Mouse (Mus musculus): ENCODE data around the gene Olfr1151.

Olfr1151 gene

DNA sequence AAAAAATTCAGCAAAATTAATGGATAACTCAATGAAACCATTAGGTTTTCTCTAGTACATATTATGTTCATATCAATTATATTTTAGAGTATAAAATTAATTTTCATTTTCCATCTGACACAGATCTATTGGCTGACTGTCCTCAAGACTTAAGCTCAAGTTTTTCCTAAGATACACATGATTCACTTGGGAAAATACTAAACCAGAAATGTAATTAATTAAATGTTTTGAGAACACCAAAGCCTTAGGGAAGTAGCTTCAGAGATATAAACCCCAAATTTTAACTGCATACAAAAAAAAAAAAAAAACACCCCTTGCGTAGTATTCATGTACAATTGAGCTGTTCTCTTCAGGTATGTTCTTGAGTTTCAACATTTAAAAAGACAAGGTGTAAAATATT is at the start of gene Olfr1151:
TSS of gene Olfr1151 (plus strand) at position 301 of the 400 bp plus-strand sequence.
- Histone ChIP-seq H3K27me3 (ENCODE audit: control insufficient read depth, insufficient read depth, low read length, poor library complexity, severe bottlenecking) (no peaks in the 10 kb centered on the region), H3K36me3 (ENCODE audit: control insufficient read depth, insufficient read depth, low read length, poor library complexity, severe bottlenecking) (no peaks in the 10 kb centered on the region)
- no peak for DNase-seq (ENCODE audit: low read depth, low spot score)

DNA sequence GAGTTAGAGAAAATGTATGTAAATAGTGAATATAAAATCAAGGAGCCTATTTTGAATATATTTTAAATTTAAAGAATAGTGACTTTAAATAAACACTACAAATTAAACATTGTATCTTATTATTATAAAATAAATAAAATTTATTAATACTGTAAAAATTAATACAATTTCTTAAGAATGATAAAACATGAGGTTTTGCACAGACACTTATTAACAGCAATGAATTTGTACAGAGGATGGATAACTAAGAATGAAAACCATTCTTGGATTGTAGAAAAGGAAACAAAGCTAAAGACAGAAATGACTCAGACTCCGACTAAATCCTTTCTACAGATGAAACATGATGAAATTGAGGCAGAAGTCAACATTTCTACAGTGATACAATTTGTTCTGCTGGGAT is 46.1 kb upstream of the Olfr1151 start, which contains the start of gene Olfr1145:
TSS of gene Olfr1145 (plus strand) at position 301 of the 400 bp plus-strand sequence.
- Histone ChIP-seq H3K36me3 (ENCODE audit: control insufficient read depth, insufficient read depth, low read length, poor library complexity, severe bottlenecking) (no peaks in the 10 kb centered on the region), H3K27me3 (ENCODE audit: control insufficient read depth, insufficient read depth, low read length, poor library complexity, severe bottlenecking) (no peaks in the 10 kb centered on the region)
- DNase-seq (ENCODE audit: low read depth, low spot score) = no peak

DNA sequence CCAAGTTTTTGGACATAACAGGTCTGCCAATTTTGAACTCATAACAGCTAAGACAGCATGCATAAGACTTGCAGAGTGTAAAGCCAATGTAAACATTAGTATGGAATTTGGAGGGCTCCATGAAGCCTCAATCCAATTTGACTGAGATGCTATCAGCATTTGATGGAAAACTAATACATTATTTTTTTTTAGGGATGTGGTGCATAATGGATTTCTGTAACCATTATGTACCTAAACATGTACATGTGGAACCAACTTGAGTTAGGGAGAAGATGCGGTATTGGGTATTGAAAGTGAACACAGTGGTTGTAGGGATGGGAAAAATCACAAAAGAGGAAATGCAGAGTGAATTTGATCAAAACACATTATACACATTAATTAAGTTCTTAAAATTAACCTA is 25.4 kb upstream of the Olfr1151 start, which contains the start of gene Olfr1148:
TSS of gene Olfr1148 (plus strand) at position 301 of the 400 bp plus-strand sequence.
- no peak for DNase-seq (ENCODE audit: low read depth, low spot score)
- Histone ChIP-seq H3K27me3 (ENCODE audit: control insufficient read depth, insufficient read depth, low read length, poor library complexity, severe bottlenecking) (no peaks in the 10 kb centered on the region), H3K36me3 (ENCODE audit: control insufficient read depth, insufficient read depth, low read length, poor library complexity, severe bottlenecking) (no peaks in the 10 kb centered on the region)

DNA sequence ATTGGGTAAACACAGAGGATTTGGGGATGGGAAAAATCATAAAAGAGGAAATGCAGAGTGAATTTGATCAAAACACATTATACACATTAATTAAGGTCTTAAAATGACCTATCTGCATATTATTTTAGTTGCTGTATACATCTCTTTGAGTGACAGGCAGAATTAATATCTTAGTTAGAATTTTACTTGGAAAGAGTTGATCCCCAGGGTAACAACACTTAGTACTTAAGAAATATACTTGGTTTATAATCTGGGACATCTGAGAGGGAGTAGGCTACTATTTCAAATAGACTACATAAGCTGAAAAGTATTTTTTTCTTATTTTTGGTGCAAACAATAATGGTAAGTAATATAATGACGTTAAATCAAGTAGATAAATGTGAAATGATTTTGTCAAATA is 12.0 kb upstream of the Olfr1151 start, which contains the start of gene Olfr1150-ps1:
TSS of gene Olfr1150-ps1 (plus strand) at position 301 of the 400 bp plus-strand sequence.
- Histone ChIP-seq H3K27me3 (ENCODE audit: control insufficient read depth, insufficient read depth, low read length, poor library complexity, severe bottlenecking) (no peaks in the 10 kb centered on the region), H3K36me3 (ENCODE audit: control insufficient read depth, insufficient read depth, low read length, poor library complexity, severe bottlenecking) (no peaks in the 10 kb centered on the region)
- DNase-seq (ENCODE audit: low read depth, low spot score) = no peak

GRCm38 (mm10) chr2:87866192-87866591 is 10.5 kb downstream of the Olfr1151 start, which contains the start of gene Olfr1152:
Olfr1152 (plus strand) TSS chr2:87866492.
- Histone ChIP-seq H3K27me3 (ENCODE audit: control insufficient read depth, insufficient read depth, low read length, poor library complexity, severe bottlenecking) (no peaks in the 10 kb centered on the region), H3K36me3 (ENCODE audit: control insufficient read depth, insufficient read depth, low read length, poor library complexity, severe bottlenecking) (no peaks in the 10 kb centered on the region)
- DNase-seq (ENCODE audit: low read depth, low spot score) = no peak

DNA sequence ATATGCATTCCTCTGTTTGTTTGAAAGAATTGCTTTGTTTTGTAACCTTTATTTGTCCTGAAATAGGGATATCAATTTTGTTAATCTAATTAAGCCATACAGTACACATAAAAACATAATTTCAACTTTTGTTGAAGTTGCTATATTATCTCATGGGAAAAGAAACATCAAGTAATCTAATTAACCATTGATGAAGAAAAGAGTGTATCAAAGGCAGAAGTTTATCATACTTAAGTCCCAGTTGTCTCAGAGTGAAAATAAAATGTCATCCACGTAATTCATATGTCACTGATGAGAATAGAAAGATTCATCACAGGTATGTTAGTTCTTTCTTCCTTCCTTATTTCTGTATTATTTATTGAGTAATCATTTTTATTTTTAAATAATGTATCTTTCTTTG is 39.0 kb downstream of the Olfr1151 start, which contains the start of gene Olfr1153:
TSS of gene Olfr1153 (plus strand) at position 301 of the 400 bp plus-strand sequence.
- H3K36me3 ChIP-seq (ENCODE audit: control insufficient read depth, insufficient read depth, low read length, poor library complexity, severe bottlenecking) = no peaks in the 10 kb centered on the region
- no peak for DNase-seq (ENCODE audit: low read depth, low spot score)
- H3K27me3 ChIP-seq (ENCODE audit: control insufficient read depth, insufficient read depth, low read length, poor library complexity, severe bottlenecking) = no peaks in the 10 kb centered on the region

- Histone ChIP-seq H3K36me3 (ENCODE audit: control insufficient read depth, insufficient read depth, low read length, poor library complexity, severe bottlenecking) (no peaks in the 10 kb centered on the region), H3K27me3 (ENCODE audit: control insufficient read depth, insufficient read depth, low read length, poor library complexity, severe bottlenecking) (no peaks in the 10 kb centered on the region)
- no peak for DNase-seq (ENCODE audit: low read depth, low spot score)
Measured at GRCm38 (mm10) chr2:87905066-87905465, 49.4 kb downstream of the Olfr1151 start, which contains the start of gene Olfr1154. Olfr1154 (minus strand) TSS chr2:87905166.
